Mouse (Mus musculus) midbrain, embryonic 11.5 days (tissue): Measurements from ENCODE around the gene Pou5f1. TPM values are rescaled to one million over a fixed set of nuclear protein-coding genes. Genes with fewer than 3 reads are reported as not detected.

Experiments
- ATAC-seq: fragments of 200-750 bp; cut with Nextera tagmentation; 2 replicates; pipeline ENCODE4 v1.8.0; 2017; ENCODE audit warnings: moderate TSS enrichment, moderate library complexity; ENCODE audit not compliant: low FRiP score
- DNase-seq: peaks from one replicate; pipeline ENCODE4 v3.0.0; 2015; ENCODE audit warnings: low spot score; ENCODE audit errors: missing footprints
- H3K27ac ChIP-seq: fragments of 300-500 bp; sonication (generic); 2 replicates; pipeline ENCODE4 v1.5.1; 2014; ENCODE audit warnings: low read depth, low read length
- H3K27me3 ChIP-seq: fragments of 300-500 bp; sonication (generic); 2 replicates; pipeline ENCODE4 v1.6.1; 2014; ENCODE audit warnings: mild to moderate bottlenecking, low read length, moderate library complexity, mixed read lengths; ENCODE audit not compliant: control insufficient read depth, insufficient read depth
- H3K36me3 ChIP-seq: fragments of 300-500 bp; sonication (generic); 2 replicates; pipeline ENCODE4 v1.6.1; 2014; ENCODE audit warnings: mild to moderate bottlenecking, low read length, moderate library complexity, mixed read lengths; ENCODE audit not compliant: control insufficient read depth, insufficient read depth
- H3K4me1 ChIP-seq: fragments of 300-500 bp; sonication (generic); 2 replicates; pipeline ENCODE4 v1.6.1; 2014; ENCODE audit warnings: low read length; ENCODE audit not compliant: control insufficient read depth, insufficient read depth
- H3K4me2 ChIP-seq: fragments of 300-500 bp; sonication (generic); 2 replicates; pipeline ENCODE4 v1.6.1; 2014; ENCODE audit warnings: mild to moderate bottlenecking, moderate library complexity
- H3K4me3 ChIP-seq: fragments of 300-500 bp; sonication (generic); 2 replicates; pipeline ENCODE4 v1.5.1; 2014; ENCODE audit warnings: low read depth, low read length
- H3K9ac ChIP-seq: fragments of 300-500 bp; sonication (generic); 2 replicates; pipeline ENCODE4 v1.6.1; 2014; ENCODE audit warnings: low read length
- H3K9me3 ChIP-seq: fragments of 300-500 bp; sonication (generic); 2 replicates; pipeline ENCODE4 v1.6.1; 2016; ENCODE audit warnings: low read length; ENCODE audit not compliant: control insufficient read depth
- WGBS: fragments of 180-500 bp; shearing (Covaris S2); extraction: QIAGEN DNeasy Blood & Tissue Kit; methylation state at CpG from one replicate; pipeline ENCODE4 v1.1.7; 2014; 5-methylcytosine and 5-hydroxymethylcytosine counted together
- polyA plus RNA-seq: library from polyadenylated mRNA; unstranded; fragments of >200 nt; fragmentation: Nextera tagmentation; extraction: Ambion mirVana; gene quantifications from 2 replicates; pipeline ENCODE4 v1.2.1, GENCODE M21; 2014

Gene Pou5f1
- polyA plus RNA-seq, 1 experiment from 2014 or later, result not detected

DNA sequence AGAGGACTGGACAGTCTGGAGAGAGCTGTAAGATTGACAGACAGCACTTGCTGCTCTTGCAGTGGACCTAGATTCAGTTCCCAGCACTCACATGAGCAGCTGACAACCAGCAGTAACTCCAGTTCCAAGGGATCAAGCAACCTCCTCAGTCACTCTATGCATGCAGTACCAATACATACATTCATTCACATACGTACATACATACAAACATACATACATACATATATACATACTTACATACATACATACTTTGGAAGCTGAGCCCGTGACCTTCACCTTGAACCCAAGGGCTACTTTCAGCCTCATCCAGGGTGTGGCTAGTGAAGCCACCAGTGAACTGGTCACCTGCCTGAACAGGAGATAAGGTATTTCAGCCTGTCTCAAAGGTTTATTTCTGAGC lies 17.8 kb upstream of the Pou5f1 start:
- H3K27me3 ChIP-seq, result no peaks in the 10 kb centered on the region
- no peak overlapping the region for H3K27ac ChIP-seq
- no peak overlapping the region for H3K9ac ChIP-seq
- DNase-seq (peak; percentile 82), ATAC-seq (no peak)
- H3K4me3 ChIP-seq, result no peak overlapping the region
- no peaks in the 10 kb centered on the region for H3K9me3 ChIP-seq
- 88% methylated on average over 2 of the region's 2 CpGs for WGBS
- H3K4me1 ChIP-seq, result no peaks in the 10 kb centered on the region
- H3K36me3 ChIP-seq, result no peaks in the 10 kb centered on the region
- no peak overlapping the region for H3K4me2 ChIP-seq

DNA sequence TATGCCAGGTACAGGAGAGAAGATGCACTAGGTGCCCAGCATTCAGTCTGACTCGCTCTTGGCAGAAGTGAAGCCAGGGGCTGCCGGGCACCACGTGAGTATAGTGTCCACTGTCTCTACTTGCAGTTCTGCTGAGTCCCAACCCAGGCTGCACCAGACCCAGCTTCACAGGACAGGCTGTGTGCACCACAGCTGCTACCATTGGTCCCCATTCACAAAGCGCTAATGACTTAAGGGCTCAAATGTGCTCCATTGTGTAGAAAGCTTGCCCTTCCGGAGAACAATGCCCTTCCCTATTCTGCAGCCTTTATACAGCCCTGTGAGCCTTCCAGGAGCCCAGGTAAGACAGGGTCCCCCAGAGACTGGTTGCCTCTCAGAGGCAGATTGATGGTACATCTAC lies 15.5 kb upstream of the Pou5f1 start:
- no peaks in the 10 kb centered on the region for H3K9me3 ChIP-seq
- no peak for DNase-seq
- WGBS, result 54% methylated on average over 5 of the region's 5 CpGs
- no peaks in the 10 kb centered on the region for H3K4me1 ChIP-seq
- no peak overlapping the region for H3K9ac ChIP-seq
- ATAC-seq, result no peak
- no peaks in the 10 kb centered on the region for H3K27me3 ChIP-seq
- no peaks in the 10 kb centered on the region for H3K36me3 ChIP-seq
- H3K27ac ChIP-seq, result no peak overlapping the region
- H3K4me2 ChIP-seq, result no peak overlapping the region
- H3K4me3 ChIP-seq, result no peak overlapping the region

DNA sequence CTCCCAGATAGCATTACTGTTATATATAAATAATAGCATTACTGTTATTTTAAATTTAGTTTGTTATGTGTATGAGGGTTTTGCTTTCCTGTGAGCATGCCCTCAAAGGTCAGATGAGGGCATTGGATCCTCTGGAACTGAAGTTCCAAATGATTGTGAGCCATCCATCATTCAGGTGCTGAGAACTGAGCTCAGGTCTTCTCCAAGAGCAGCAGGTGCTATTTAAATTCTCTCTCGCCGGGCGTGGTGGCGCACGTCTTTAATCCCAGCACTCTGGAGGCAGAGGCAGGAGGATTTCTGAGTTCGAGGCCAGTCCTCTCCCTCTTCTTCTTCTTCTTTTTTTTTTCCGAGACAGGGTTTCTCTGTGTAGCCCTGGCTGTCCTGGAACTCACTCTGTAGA lies 8.7 kb upstream of the Pou5f1 start:
- Histone ChIP-seq H3K9me3 (no peaks in the 10 kb centered on the region), H3K4me1 (no peaks in the 10 kb centered on the region), H3K4me2 (no peak overlapping the region), H3K27me3 (no peaks in the 10 kb centered on the region), H3K36me3 (no peaks in the 10 kb centered on the region), H3K4me3 (no peak overlapping the region), H3K27ac (no peak overlapping the region), H3K9ac (no peak overlapping the region)
- peak; percentile 33 for DNase-seq
- WGBS, result 97% methylated on average over 7 of the region's 7 CpGs
- no peak for ATAC-seq

DNA sequence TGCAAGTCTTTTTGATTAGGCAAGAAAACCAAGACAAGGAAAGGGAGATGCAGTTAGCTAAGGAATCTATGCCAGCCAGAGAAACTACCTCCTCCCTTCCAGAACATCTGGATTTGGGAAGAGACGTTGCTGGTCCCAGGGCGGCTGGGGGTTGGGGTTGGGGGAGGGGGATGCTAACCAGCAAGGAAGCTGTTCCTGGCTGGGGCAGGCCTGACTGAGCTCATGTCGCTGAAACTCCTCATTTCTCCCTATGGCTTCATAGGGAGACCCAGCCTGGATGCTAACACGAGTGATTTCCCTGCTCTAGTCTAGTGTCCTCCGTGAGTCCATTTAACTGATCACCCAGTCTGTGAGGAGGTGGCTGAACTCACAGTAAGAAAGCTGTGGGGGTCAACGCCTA lies 3.6 kb upstream of the Pou5f1 start:
- Histone ChIP-seq H3K36me3 (no peaks in the 10 kb centered on the region), H3K4me1 (0 out of 2 replicates have a peak, but pooled peaks cover 4% of the 10 kb centered on the region), H3K27ac (no peak overlapping the region), H3K9me3 (no peaks in the 10 kb centered on the region), H3K27me3 (peaks cover 21% of the 10 kb centered on the region), H3K4me3 (no peak overlapping the region), H3K4me2 (no peak overlapping the region), H3K9ac (no peak overlapping the region)
- 3% methylated on average over 6 of the region's 6 CpGs for WGBS
- DNase-seq, result peak; percentile 81
- ATAC-seq, result no peak

DNA sequence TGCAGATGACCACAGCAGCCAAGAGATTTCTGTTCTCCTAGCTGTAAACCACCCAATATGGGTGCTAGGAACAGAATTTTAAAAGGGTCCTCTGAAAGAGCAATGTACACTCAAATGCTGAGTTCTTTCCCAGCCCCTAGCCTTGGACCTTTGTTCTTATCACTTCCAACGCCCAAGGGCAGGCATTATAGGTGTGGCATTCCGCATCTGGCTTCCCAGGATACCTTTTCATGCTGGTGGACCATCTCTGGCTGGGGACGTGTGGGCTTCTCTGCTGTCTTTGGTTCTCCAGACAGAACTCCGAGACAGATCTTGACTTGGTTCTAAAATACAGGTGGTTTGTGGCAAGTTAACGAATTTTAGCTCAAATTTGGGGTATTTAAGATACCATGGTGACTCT lies 3.1 kb upstream of the Pou5f1 start:
- Histone ChIP-seq H3K27ac (no peak overlapping the region), H3K4me2 (no peak overlapping the region), H3K27me3 (peaks cover 25% of the 10 kb centered on the region), H3K9me3 (no peaks in the 10 kb centered on the region), H3K36me3 (no peaks in the 10 kb centered on the region), H3K4me1 (0 out of 2 replicates have a peak, but pooled peaks cover 4% of the 10 kb centered on the region), H3K4me3 (no peak overlapping the region), H3K9ac (no peak overlapping the region)
- peak; percentile 51 for DNase-seq
- no peak for ATAC-seq
- 37% methylated on average over 5 of the region's 5 CpGs for WGBS

DNA sequence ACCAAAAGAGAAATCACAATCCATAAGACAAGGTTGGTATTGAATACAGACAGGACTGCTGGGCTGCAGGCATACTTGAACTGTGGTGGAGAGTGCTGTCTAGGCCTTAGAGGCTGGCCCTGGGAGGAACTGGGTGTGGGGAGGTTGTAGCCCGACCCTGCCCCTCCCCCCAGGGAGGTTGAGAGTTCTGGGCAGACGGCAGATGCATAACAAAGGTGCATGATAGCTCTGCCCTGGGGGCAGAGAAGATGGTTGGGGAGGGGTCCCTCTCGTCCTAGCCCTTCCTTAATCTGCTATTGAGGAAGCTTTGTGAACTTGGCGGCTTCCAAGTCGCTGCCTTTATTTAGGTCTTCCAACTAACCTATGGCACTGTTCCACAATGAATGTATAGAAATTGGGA lies 2.0 kb upstream of the Pou5f1 start:
- ATAC-seq, result no peak

DNA sequence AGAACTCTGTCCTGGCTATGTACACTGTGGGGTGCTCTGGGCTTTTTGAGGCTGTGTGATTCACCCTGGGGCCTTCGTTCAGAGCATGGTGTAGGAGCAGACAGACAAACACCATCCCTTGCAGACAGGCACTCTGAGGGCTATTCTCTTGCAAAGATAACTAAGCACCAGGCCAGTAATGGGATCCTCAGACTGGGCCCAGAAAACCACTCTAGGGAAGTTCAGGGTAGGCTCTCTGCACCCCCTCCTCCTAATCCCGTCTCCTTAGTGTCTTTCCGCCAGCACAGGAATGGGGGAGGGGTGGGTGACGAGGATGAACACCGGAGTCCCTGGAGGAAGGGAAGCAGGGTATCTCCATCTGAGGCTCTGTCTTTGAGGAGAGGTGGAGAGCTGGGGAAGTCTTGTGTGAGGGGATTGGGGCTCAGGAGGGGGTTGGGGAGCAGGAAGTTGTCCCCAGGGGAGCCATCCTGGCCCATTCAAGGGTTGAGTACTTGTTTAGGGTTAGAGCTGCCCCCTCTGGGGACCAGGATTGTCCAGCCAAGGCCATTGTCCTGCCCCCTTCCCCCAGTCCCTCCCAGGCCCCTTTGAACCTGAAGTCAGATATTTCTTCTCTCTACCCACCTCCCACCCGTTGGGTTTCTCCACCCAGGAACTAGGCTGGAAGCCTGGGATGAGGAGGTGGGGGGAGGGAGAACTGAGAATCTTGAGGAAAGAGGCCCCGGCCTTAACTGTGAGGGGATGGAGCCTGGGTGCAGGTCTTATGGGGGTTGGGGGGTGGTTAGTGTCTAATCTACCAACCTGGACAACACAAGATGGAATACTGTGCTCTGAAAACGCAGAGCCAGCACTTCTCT lies 963 bp upstream of the Pou5f1 start:
- H3K9ac ChIP-seq, result no peak overlapping the region
- H3K27me3 ChIP-seq, result peaks cover 28% of the 10 kb centered on the region
- WGBS, result 5% methylated on average over 8 of the region's 8 CpGs
- peak; percentile 74 for DNase-seq
- H3K4me2 ChIP-seq, result no peak overlapping the region
- H3K36me3 ChIP-seq, result no peaks in the 10 kb centered on the region
- H3K27ac ChIP-seq, result no peak overlapping the region
- ATAC-seq, result no peak
- no peak overlapping the region for H3K4me3 ChIP-seq
- H3K4me1 ChIP-seq, result 0 out of 2 replicates have a peak, but pooled peaks cover 4% of the 10 kb centered on the region
- no peaks in the 10 kb centered on the region for H3K9me3 ChIP-seq

More for the DNA sequence above, 2.0 kb upstream of the Pou5f1 start:
- no peak for DNase-seq
- Histone ChIP-seq H3K4me2 (no peak overlapping the region), H3K4me3 (no peak overlapping the region), H3K9me3 (no peaks in the 10 kb centered on the region), H3K27ac (no peak overlapping the region), H3K9ac (no peak overlapping the region), H3K27me3 (peaks cover 28% of the 10 kb centered on the region), H3K4me1 (0 out of 2 replicates have a peak, but pooled peaks cover 4% of the 10 kb centered on the region), H3K36me3 (no peaks in the 10 kb centered on the region)
- 18% methylated on average over 5 of the region's 5 CpGs for WGBS

DNA sequence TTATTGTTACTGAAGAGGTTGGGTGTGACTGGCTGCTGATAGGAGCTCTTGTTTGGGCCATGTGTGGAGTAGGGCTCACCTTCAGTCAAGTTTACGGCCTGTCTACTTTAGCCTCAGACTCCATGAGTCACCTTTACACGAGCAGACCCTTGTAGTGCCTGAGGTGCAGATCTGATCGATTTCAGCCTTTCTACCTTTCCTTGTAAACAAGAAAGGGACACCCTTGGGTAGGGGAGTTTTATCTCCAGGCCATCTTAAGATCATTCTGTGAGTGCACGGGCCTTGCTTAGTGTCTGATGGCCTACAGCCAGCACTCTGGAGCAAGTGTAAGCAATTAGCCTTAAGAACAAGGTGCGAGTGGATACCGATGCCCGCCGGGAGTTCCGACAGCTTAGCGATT lies 1.1 kb downstream of the Pou5f1 start:
- no peak overlapping the region for H3K4me2 ChIP-seq
- DNase-seq, result peak; percentile 84
- H3K9ac ChIP-seq, result no peak overlapping the region
- 8% methylated on average over 10 of the region's 10 CpGs for WGBS
- ATAC-seq, result no peak
- peaks cover 28% of the 10 kb centered on the region for H3K27me3 ChIP-seq
- no peak overlapping the region for H3K4me3 ChIP-seq
- 0 out of 2 replicates have a peak, but pooled peaks cover 4% of the 10 kb centered on the region for H3K4me1 ChIP-seq
- no peaks in the 10 kb centered on the region for H3K9me3 ChIP-seq
- H3K36me3 ChIP-seq, result no peaks in the 10 kb centered on the region
- H3K27ac ChIP-seq, result no peak overlapping the region

DNA sequence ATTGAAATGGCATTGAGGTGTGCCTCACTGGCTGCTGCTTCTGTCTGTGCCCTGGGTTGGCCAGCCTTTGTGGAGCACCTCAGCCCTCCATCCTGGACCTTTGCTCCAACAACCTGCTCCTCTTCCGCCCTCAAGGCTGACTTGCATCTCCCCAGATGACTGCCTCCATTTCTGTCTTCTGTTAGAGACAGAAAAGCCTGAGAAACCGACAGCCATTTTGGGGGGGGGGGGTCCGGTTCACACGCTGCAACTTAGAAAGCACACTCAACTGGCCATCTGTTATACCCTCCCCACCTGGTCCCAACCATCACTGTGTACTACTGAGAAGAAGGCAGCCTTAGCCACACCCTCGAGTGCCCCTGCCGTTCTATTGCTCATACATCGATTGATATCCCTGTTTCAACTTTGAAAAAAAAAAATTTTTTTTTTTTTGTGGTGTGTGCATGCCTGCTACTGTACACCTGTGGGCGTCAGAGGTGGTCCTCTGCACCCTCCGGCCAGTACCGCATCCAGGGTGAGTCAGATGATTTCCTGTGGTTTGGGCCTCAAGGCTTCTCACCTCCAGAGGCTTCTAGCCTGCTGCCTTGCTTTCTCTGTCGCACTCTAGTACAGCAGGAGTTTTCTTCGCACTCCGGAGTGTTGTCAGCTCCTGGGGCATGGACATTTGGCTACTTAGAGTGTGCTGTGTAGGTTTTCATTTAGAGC lies 1.9 kb downstream of the Pou5f1 start:
- Histone ChIP-seq H3K4me2 (no peak overlapping the region), H3K27me3 (peaks cover 28% of the 10 kb centered on the region), H3K27ac (no peak overlapping the region), H3K4me1 (0 out of 2 replicates have a peak, but pooled peaks cover 4% of the 10 kb centered on the region), H3K9me3 (no peaks in the 10 kb centered on the region), H3K36me3 (no peaks in the 10 kb centered on the region), H3K4me3 (no peak overlapping the region), H3K9ac (no peak overlapping the region)
- DNase-seq (peak; percentile 85), ATAC-seq (no peak)
- 19% methylated on average over 13 of the region's 13 CpGs for whole genome bisulfite sequencing
